Mouse (Mus musculus): ENCODE measurements at regions not wholly inside any gene's neighbourhood (a gene's known extent, or its start where the extent isn't known, plus 50 kb on each side); places are given as distances from the start of the nearest gene placed in this dataset.

DNA sequence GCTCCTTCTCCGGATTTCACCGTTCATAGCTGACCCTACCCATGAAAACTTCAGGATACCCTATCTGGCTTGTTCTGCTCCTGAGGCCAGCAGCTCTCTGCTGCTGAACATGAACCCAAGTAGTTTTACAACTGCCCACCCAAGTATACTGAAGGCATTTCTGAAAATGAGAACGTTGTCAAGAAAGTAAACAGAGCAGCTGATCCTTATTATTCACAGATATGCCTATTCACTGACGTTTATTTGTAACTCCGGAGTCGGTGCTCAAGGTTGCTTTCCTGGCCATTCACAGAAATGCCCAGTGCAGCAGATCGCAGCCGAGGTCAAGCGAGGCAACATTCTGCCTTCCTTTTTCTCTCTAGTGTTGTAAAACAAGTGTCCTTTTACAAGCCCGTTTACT, 128.4 kb upstream of the N6amt1 start:
- no peak for DNase-seq (ENCODE audit: low read depth, low spot score)

- DNase-seq (ENCODE audit: low read depth, low spot score), result no peak
Measured at GRCm38 (mm10) chr16:87225085-87225484, 128.9 kb upstream of the N6amt1 start.

DNA sequence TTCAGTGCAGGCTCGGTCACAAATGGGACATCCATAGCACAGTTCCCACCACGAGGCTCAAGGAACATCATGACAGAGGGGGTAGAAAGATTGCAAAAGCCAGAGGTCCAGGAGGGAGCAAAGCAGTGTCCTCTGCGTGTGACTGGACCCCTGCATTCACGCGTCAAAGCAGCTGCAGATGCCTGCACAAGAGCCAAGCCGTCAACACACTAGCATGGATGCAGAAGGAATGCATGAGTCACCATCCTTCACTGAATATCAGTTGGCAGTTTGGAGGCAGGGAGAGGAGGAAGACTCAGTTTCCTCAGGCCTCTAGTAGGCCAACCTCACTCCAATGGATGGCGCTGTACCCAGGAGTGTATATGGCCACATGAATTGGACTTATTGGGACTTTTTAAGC, 130.0 kb upstream of the N6amt1 start:
- no peak for DNase-seq (ENCODE audit: low read depth, low spot score)

DNA sequence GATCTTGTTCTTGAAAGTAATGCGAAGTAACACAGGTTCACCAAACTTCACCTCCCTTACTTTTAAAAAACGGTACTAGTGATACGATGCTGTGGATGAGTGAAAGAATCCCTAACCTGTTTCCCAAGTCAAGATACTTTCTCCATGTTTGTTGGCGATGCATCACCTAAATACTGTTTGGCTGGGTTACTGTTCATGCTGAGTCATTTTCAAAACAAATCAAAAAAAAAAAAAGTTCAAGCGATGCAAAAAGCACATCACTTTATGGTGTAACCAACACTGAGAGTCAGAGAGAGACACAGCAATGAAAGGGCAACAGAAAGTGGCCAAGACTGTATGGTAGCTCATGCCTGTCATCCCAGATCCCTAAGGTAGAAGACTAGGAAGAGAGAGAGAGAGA, 133.4 kb upstream of the N6amt1 start:
- DNase-seq (ENCODE audit: low read depth, low spot score), result no peak

DNA sequence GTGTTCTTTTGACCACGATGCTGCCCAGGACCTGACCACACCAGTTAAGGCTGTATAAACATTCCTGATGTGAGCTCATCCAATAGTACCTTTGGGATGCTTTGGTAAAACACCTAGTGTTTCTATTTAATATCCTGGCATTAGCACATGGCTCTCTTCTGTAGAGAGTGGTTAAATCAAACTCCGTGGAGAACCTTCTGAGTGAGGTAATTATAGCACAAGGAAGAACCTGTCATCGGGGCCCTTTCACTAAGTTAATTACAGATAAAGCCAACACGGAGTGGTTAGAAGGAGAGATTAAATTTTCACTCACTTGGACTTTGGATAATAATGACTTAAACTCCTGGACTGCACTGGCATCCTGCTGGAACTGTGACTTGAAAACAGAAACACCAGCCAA, 133.8 kb upstream of the N6amt1 start:
- DNase-seq (ENCODE audit: low read depth, low spot score), result no peak

GRCm38 (mm10) chr16:87207875-87208274, 146.1 kb upstream of the N6amt1 start:
- no peak for DNase-seq (ENCODE audit: low read depth, low spot score)

DNA sequence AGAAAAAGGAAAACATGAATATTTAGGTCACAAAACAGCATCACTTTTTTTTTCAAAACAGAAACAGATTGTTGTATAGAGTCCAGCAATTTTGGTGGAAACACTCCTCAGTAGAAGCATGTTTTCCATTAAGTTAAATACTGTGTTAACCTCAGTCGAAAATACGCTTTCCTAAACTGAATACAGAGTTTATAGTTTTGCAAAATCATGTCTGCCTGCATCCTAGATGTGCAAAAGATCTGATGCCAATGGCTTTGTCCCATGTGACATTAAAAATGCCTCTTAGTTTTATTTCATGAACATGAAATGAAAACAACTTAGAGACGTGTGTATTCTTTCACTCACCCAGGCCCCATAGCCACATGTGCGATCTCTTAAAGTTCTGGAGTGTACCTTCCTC, 163.5 kb upstream of the N6amt1 start:
- DNase-seq (ENCODE audit: low read depth, low spot score), result no peak

GRCm38 (mm10) chr16:87188737-87189136, 165.2 kb upstream of the N6amt1 start:
- no peak for DNase-seq (ENCODE audit: low read depth, low spot score)

- DNase-seq (ENCODE audit: low read depth, low spot score), result no peak
Measured at GRCm38 (mm10) chr16:87172395-87172794, 181.6 kb upstream of the N6amt1 start.

GRCm38 (mm10) chr16:87139301-87139700, 214.7 kb upstream of the N6amt1 start:
- no peak for DNase-seq (ENCODE audit: low read depth, low spot score)

DNA sequence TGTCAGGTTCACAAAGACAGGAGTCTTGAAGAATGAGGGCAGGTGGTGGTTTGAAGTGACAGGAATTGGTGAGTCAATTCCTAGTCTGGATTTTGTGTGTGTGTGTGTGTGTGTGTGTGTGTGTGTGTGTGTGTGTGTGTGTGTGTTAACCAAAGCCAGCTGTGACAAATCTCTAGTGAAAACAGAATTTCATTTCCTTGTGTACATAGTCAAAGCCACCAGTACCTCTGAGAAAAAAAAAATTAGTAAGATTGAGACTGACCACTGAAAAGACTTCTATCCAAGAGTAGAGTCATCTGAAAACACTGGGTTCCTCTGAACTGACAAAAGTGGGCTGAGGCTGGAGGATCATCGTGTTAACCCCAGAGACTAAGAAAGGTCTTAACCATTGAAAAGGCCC, 217.5 kb upstream of the N6amt1 start:
- no peak for DNase-seq (ENCODE audit: low read depth, low spot score)

DNA sequence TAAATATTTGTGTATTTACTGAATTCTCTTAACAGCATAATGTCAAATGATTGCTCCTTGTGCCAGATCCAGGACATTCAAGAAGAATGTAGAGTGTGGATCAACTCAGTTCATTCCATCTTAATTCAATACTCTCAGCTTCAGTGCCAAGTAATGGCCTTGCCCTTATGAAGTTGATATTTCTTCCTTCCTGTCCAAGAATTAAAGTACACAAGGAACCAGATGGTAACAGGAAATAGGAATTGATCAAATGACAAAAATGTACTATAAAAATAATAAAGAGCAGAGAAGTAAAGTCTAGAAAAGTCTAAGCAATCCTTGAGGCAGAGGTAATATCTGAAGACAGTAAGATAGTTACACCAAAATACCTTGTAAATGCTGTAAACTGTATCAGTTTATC, 219.5 kb upstream of the N6amt1 start:
- DNase-seq (ENCODE audit: low read depth, low spot score), result no peak

DNA sequence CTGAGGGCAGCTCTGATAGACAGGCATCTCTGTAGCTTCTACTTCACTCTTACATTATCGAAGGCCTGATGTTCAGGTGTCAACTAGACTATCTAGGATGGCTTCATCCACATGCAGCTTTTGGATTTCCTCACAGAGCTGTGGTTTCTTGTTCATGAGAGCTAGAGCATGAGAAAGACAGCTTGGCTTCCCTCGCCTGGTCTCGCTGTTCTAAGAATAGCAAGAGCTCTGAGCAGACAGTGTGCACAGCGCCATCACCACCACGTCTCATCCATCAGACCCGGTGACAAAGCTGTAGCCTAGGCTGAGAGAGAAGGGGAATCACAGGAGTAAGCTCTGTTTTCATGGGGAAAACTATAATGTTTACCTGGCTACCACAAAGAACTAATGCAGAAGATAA, 220.1 kb upstream of the N6amt1 start:
- DNase-seq (ENCODE audit: low read depth, low spot score), result no peak

DNA sequence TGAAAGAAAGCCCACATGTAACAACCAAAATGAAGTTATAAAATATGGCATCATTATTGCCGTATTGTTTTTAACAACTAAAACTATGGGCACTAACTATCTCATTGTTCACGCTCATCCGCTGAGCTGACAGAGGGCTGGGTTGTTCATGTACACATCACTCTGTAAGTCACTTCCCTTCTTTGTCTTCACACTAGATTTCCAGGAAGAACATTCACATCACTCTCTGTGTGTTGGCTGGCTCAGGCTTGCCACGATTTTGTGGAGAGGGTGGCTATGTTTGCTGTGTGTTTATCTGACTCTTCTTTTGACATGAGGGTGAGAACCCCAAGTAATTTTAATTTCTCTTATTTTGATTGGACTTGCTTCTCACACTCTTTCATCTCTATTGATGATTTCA, 221.9 kb upstream of the N6amt1 start:
- no peak for DNase-seq (ENCODE audit: low read depth, low spot score)

- DNase-seq (ENCODE audit: low read depth, low spot score), result no peak
Measured at GRCm38 (mm10) chr16:87130733-87131640, 223.0 kb upstream of the N6amt1 start.

- DNase-seq (ENCODE audit: low read depth, low spot score), result no peak
Measured at GRCm38 (mm10) chr16:87129021-87129420, 225.0 kb upstream of the N6amt1 start.

DNA sequence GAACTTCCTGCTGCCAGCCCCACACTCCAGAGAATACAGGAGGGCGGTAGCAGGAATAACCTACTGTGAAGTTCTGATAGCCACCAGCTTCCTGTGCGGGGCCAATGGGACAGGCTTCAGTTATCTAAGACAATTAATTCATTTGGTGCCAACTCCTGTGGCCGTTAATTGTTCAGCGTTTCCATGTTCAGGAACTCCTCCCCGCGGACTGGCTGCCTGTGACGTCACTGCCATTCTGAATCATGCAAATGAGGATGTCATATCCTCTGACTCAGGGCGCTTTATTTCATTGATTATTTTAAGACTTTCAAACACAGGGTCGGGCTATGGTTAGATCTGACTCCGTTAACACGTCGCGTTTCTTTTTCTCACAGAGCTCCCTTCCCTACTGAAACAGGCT, 225.8 kb upstream of the N6amt1 start:
- peak; percentile 39 for DNase-seq (ENCODE audit: low read depth, low spot score)

- no peak for DNase-seq (ENCODE audit: low read depth, low spot score)
Measured at GRCm38 (mm10) chr16:87124519-87124918, 229.5 kb upstream of the N6amt1 start.

DNA sequence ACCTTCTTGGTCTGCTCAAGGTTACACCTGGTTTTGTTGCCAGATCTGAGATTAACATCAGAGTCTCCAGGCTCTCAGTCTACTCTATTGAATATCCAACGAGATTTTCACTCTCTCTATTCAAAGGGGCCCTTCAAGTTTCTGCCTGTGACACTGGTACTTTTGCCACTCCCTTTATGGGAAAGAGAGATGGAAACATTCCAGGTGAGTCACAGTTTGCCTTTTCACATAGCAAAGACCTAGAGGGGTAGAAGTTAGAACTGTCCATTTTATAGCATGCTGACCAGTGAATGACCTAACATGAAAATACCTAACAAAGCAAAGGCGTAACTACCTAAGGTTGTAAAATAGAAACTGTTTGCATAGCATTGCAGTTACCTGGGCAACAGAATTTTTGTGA, 250.4 kb upstream of the N6amt1 start:
- DNase-seq (ENCODE audit: low read depth, low spot score), result no peak

GRCm38 (mm10) chr16:87102057-87102456, 251.9 kb upstream of the N6amt1 start:
- DNase-seq (ENCODE audit: low read depth, low spot score), result no peak

DNA sequence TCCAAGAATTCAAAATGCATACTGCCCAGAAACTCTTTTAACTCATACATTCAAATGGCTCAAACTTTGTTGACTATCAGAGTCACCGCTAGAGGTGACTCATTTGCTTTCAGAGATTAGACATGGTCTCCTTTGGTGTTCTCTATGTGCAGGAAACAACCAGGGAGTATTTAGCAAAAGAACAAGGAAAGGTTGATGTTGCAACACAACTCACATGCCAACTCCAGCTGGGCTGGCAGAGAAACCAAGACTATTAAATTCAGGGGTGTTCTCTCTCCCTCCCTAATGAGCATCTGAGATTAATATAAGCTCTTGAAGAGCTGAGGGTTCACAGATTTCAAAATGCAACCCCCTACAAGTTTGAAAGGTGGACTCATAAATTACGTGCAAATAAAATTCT, 262.0 kb upstream of the N6amt1 start:
- DNase-seq (ENCODE audit: low read depth, low spot score), result peak; percentile 58

DNA sequence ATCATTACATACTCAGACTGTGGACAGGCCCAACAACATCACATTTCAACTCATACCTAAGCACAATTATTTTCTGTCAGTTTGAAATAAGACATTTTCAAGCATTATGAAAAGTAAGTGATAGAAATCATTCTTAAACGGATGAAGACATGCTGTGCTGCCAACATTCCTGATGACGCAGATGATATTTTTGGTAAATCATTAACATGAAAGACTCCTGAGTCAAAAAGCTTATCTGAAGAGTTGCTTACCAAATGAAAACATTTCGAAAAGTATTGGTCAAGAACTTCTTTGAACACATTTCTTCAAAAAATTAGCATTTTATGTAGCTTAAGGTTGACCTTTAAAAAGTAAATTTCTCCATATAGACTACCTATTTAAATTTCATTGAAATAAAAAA, 264.7 kb upstream of the N6amt1 start:
- no peak for DNase-seq (ENCODE audit: low read depth, low spot score)

GRCm38 (mm10) chr16:87083505-87083904, 270.5 kb upstream of the N6amt1 start:
- DNase-seq (ENCODE audit: low read depth, low spot score), result no peak

DNA sequence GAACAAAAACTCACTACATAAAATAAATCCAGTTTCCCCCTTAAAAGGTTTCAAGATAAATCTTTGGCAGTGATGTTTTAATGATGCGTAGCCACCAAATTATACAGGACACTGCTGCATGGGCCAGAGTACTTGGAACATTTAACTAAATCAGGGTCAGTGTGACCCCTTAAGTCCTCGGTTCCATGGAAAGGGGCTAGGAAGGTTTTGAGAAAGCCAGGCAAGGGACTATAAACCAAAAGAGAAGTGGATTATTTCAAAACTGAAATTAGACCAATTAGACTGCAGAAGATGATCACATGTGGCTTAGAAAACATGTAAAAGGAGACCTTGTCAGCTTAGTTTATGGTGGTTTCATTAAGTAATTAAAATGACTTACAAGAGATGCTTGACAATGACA, 276.6 kb upstream of the N6amt1 start:
- DNase-seq (ENCODE audit: low read depth, low spot score), result no peak
